Mouse (Mus musculus): ENCODE results near the gene Ajm1. TPM values are rescaled to one million over a fixed set of nuclear protein-coding genes. Genes with fewer than 3 reads are reported as not detected.
"Not testable (repeated sequence)": the region's sequence is repeated elsewhere in the genome, so short reads cannot be mapped to it uniquely, and the experiment has no call there.

Ajm1 gene
- polyA plus RNA-seq, 1 experiment from 2014 or later: 0.28 TPM

DNA sequence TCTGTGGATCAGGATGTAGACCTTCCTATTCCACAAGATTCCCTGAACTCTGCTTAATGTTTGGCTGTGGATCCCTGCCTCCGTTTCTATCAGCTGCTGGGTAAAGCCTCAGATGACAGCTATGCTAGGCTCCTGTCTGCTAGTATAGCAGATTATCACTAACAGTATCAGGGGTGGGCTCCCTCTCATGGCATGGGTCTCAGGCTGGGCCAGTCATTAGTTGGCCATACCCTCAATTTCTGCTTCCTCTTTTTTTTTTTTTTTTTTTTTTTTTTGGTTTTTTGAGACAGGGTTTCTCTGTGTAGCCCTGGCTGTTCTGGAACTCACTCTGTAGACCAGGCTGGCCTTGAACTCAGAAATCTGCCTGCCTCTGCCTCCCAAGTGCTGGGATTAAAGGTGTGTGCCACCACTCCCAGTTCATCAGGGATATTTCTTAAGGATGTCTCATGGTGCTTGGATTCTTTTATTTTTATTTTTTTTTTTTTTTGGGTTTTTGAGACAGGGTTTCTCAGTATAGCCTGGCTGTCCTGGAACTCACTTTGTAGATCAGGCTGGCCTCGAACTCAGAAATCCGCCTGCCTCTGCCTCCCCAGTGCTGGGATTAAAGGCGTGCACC, 28.3 kb downstream of the Ajm1 start:
- not testable (repeated sequence) for H3K4me1 ChIP-seq (replicated peaks; ENCODE audit: control insufficient read depth, insufficient read depth, low read length); H3K4me3 ChIP-seq (ENCODE audit: low read depth, low read length); H3K4me2 ChIP-seq (ENCODE audit: low read depth, low read length, severe bottlenecking); H3K27ac ChIP-seq (ENCODE audit: low read depth, low read length); H3K9me3 ChIP-seq (ENCODE audit: control insufficient read depth, low read length); H3K36me3 ChIP-seq (ENCODE audit: control insufficient read depth, insufficient read depth, low read length); ATAC-seq (replicated peaks; ENCODE audit: low FRiP score); H3K27me3 ChIP-seq (ENCODE audit: control insufficient read depth, insufficient read depth, low read length); DNase-seq (ENCODE audit: low spot score); H3K9ac ChIP-seq (ENCODE audit: low read length)
- WGBS: 86% methylated on average over 4 of the region's 4 CpGs

- ATAC-seq (replicated peaks; ENCODE audit: low FRiP score): no peak
- WGBS: 25% methylated on average over 5 of the region's 5 CpGs
- no peak for DNase-seq (ENCODE audit: low spot score)
Measured at GRCm38 (mm10) chr2:25551186-25551585, 30.4 kb downstream of the Ajm1 start.

DNA sequence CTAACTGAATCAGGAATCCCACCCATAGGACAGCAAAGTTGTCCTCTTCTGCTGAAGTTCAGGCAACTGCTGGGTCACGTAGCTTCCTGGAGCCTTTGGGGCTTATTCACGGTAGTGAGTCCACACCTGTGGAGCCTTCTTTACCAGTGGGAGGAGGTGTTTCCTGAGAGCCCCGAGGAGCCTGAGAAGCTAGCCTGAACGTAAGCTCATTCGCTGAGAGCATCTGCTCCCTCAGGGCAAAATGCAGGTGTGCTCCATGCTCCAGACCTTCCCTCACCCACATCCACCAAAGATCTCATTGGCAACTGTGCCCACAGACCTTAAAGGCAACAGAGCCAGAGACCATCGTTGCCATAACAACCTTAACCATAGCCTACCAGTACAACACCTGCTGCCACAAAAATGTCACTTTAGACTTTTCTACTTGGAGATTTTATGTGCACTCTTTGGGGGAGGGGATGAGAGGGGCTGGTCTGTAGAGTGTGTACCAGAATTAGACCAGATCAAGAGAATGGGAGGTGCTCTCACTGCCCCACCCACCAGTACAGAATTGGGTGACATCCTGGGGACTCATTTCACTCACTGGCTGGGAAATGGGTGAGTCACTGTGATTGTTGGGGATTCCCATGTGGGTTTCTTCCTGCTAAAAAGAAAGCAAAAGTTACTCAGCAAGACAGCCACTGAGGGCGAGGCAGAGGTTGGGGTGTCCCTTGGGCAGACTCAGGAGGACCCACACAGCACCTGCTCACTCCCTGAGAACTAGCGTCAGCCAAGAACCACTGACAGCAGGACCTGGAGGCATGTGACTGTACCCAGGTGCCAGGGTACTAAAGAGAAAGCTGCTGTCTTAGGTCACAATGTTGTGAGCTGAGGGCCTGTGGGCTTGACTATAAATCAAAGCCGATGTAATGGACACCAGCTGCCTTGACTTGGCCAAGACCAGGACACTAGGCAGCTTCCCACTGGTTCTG, 32.3 kb downstream of the Ajm1 start:
- no peak overlapping the region for H3K27ac ChIP-seq (ENCODE audit: low read depth, low read length)
- H3K9me3 ChIP-seq (ENCODE audit: control insufficient read depth, low read length): no peaks in the 10 kb centered on the region
- H3K36me3 ChIP-seq (ENCODE audit: control insufficient read depth, insufficient read depth, low read length): no peaks in the 10 kb centered on the region
- H3K4me1 ChIP-seq (replicated peaks; ENCODE audit: control insufficient read depth, insufficient read depth, low read length): peaks cover 4% of the 10 kb centered on the region
- H3K4me3 ChIP-seq (ENCODE audit: low read depth, low read length): no peak overlapping the region
- H3K27me3 ChIP-seq (ENCODE audit: control insufficient read depth, insufficient read depth, low read length): no peaks in the 10 kb centered on the region
- H3K4me2 ChIP-seq (ENCODE audit: low read depth, low read length, severe bottlenecking): no peak overlapping the region
- no peak overlapping the region for H3K9ac ChIP-seq (ENCODE audit: low read length)
- 84% methylated on average over 9 of the region's 9 CpGs for WGBS
- no peak for ATAC-seq (replicated peaks; ENCODE audit: low FRiP score)
- no peak for DNase-seq (ENCODE audit: low spot score)

More at GRCm38 (mm10) chr2:25551186-25551585, 30.4 kb downstream of the Ajm1 start:
- Histone ChIP-seq H3K27ac (ENCODE audit: low read depth, low read length) (no peak overlapping the region), H3K4me2 (ENCODE audit: low read depth, low read length, severe bottlenecking) (no peak overlapping the region), H3K36me3 (ENCODE audit: control insufficient read depth, insufficient read depth, low read length) (no peaks in the 10 kb centered on the region), H3K4me1 (replicated peaks; ENCODE audit: control insufficient read depth, insufficient read depth, low read length) (no peaks in the 10 kb centered on the region; the same call in 1 of the 2 replicates), H3K9me3 (ENCODE audit: control insufficient read depth, low read length) (no peaks in the 10 kb centered on the region), H3K9ac (ENCODE audit: low read length) (no peak overlapping the region), H3K4me3 (ENCODE audit: low read depth, low read length) (no peak overlapping the region), H3K27me3 (ENCODE audit: control insufficient read depth, insufficient read depth, low read length) (no peaks in the 10 kb centered on the region)

DNA sequence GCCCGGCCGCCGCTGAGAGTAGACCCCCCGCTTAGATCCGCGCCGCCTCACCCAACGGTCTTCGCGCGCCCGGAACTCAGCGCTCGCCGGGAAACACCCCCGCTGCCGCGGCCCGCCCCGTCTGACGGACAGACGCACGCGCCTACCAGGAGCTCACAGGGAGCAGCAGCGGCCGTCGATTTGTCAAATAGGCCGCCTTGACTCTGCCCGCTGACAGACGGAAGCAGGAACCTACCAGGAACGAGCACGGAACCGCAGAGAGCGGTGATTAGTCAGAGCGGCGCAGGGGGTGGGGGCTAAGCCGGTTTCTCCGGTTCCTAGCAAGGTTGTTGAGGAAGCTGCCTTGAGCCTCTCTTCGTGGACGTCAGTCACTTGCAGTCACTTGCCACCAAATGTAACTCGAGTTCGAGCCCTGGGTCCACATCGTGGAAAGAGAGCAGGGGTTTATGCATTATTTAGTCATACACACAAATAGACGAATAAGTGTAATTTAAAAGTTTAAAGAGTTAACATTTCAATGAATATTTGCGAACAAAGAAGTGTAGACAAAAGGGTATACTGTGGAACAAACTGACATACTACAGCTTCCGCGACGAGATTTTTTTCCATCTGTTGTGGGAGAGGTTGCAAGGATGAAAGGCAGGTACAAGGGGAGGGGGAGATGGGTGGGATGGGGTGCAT, 34.6 kb downstream of the Ajm1 start, which contains the start of gene Traf2:
Gene Traf2, minus strand, starts transcription at position 130 of the 681 bp plus-strand sequence.
- 2% methylated on average over 48 of the region's 48 CpGs for WGBS
- ATAC-seq (replicated peaks; ENCODE audit: low FRiP score) (peak; percentile 99), DNase-seq (ENCODE audit: low spot score) (peak; percentile 99)
- H3K4me3 ChIP-seq (ENCODE audit: low read depth, low read length): peak within 1 kb of the TSS; percentile 72
- no peaks in the 10 kb centered on the region for H3K36me3 ChIP-seq (ENCODE audit: control insufficient read depth, insufficient read depth, low read length)
- no peaks in the 10 kb centered on the region for H3K9me3 ChIP-seq (ENCODE audit: control insufficient read depth, low read length)
- H3K4me2 ChIP-seq (ENCODE audit: low read depth, low read length, severe bottlenecking): peak within 1 kb of the TSS; percentile 57
- 0 out of 2 replicates have a peak within 1 kb of the TSS, but pooled peaks have one; percentile 18 for H3K27ac ChIP-seq (ENCODE audit: low read depth, low read length)
- H3K9ac ChIP-seq (ENCODE audit: low read length): peak within 1 kb of the TSS; percentile 83
- no peaks in the 10 kb centered on the region for H3K27me3 ChIP-seq (ENCODE audit: control insufficient read depth, insufficient read depth, low read length)
- H3K4me1 ChIP-seq (replicated peaks; ENCODE audit: control insufficient read depth, insufficient read depth, low read length): peaks cover 4% of the 10 kb centered on the region

DNA sequence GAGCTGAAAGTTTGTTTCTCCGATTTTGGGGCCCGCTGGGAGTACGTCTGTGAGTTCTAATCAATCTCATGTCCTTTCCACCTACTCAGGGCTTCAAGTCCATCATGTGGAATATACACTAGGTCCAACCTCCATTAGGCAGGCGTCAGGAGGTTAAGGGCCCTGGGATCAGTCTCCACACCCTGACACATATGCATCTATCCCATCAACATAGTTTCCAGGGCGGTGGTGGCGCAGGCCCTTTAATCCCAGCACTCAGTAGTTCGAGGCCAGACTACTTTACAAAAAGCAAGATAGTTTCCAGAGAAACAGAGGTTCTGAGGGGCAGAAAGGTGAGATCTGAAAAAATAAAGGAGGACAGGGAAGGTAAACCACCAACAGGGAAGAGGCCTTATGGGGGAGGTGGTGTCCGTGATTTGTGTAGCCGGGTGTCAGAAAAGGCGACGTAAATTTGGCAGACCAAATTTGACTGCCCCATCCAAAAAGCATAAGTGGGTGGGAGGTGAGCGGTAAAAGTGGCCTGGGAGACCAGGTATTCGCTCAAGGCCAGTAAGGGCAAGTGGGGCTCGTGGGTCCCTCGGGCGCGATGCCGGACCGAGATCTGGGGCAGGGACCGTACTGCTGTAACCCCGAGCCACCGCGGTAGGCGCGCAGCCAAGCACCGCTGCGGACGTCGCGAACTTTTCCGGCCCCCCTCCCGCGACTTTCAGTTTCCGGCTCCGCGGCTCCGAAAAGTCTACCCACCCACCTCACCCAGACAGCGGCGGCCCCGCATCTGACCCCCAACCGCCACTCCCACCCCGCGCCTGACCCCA, 35.4 kb downstream of the Ajm1 start:
- peak; percentile 70 for ATAC-seq (replicated peaks; ENCODE audit: low FRiP score)
- 9% methylated on average over 43 of the region's 43 CpGs for WGBS

GRCm38 (mm10) chr2:25541644-25542367, 39.8 kb downstream of the Ajm1 start:
- H3K9ac ChIP-seq (ENCODE audit: low read length): no peak overlapping the region
- H3K4me2 ChIP-seq (ENCODE audit: low read depth, low read length, severe bottlenecking): no peak overlapping the region
- DNase-seq (ENCODE audit: low spot score) (no peak), ATAC-seq (replicated peaks; ENCODE audit: low FRiP score) (no peak)
- peaks cover 4% of the 10 kb centered on the region for H3K4me1 ChIP-seq (replicated peaks; ENCODE audit: control insufficient read depth, insufficient read depth, low read length)
- no peaks in the 10 kb centered on the region for H3K27me3 ChIP-seq (ENCODE audit: control insufficient read depth, insufficient read depth, low read length)
- H3K4me3 ChIP-seq (ENCODE audit: low read depth, low read length): no peak overlapping the region
- H3K9me3 ChIP-seq (ENCODE audit: control insufficient read depth, low read length): no peaks in the 10 kb centered on the region
- H3K27ac ChIP-seq (ENCODE audit: low read depth, low read length): no peak overlapping the region
- WGBS: 92% methylated on average over 10 of the region's 10 CpGs
- H3K36me3 ChIP-seq (ENCODE audit: control insufficient read depth, insufficient read depth, low read length): no peaks in the 10 kb centered on the region

More for the DNA sequence above, 35.4 kb downstream of the Ajm1 start:
- Histone ChIP-seq H3K27ac (ENCODE audit: low read depth, low read length) (0 out of 2 replicates have a peak overlapping the region, but pooled peaks have one; percentile 18), H3K4me1 (replicated peaks; ENCODE audit: control insufficient read depth, insufficient read depth, low read length) (peaks cover 4% of the 10 kb centered on the region), H3K4me3 (ENCODE audit: low read depth, low read length) (peak overlapping the region; percentile 72), H3K27me3 (ENCODE audit: control insufficient read depth, insufficient read depth, low read length) (no peaks in the 10 kb centered on the region), H3K36me3 (ENCODE audit: control insufficient read depth, insufficient read depth, low read length) (no peaks in the 10 kb centered on the region), H3K9me3 (ENCODE audit: control insufficient read depth, low read length) (no peaks in the 10 kb centered on the region), H3K9ac (ENCODE audit: low read length) (peak overlapping the region; percentile 83), H3K4me2 (ENCODE audit: low read depth, low read length, severe bottlenecking) (peak overlapping the region; percentile 57)
- no peak for DNase-seq (ENCODE audit: low spot score)

GRCm38 (mm10) chr2:25540541-25540948, 41.0 kb downstream of the Ajm1 start:
- H3K9ac ChIP-seq (ENCODE audit: low read length): no peak overlapping the region
- H3K4me1 ChIP-seq (replicated peaks; ENCODE audit: control insufficient read depth, insufficient read depth, low read length): no peaks in the 10 kb centered on the region
- DNase-seq (ENCODE audit: low spot score) (no peak), ATAC-seq (replicated peaks; ENCODE audit: low FRiP score) (no peak)
- no peak overlapping the region for H3K4me2 ChIP-seq (ENCODE audit: low read depth, low read length, severe bottlenecking)
- no peaks in the 10 kb centered on the region for H3K27me3 ChIP-seq (ENCODE audit: control insufficient read depth, insufficient read depth, low read length)
- H3K9me3 ChIP-seq (ENCODE audit: control insufficient read depth, low read length): no peaks in the 10 kb centered on the region
- H3K36me3 ChIP-seq (ENCODE audit: control insufficient read depth, insufficient read depth, low read length): no peaks in the 10 kb centered on the region; the same call in 1 of the 2 replicates
- H3K4me3 ChIP-seq (ENCODE audit: low read depth, low read length): no peak overlapping the region
- no peak overlapping the region for H3K27ac ChIP-seq (ENCODE audit: low read depth, low read length)
- WGBS: 92% methylated on average over 4 of the region's 4 CpGs
